ENCODE assay signal across 28 mouse cellular contexts in genomic region chr19:5986043-5986442, GRCm38 (mm10). TPM values are rescaled to one million over a fixed set of nuclear protein-coding genes. Genes with fewer than 3 reads are reported as not detected.
DNase-seq lines count a peak whose midpoint lies in the region; ATAC-seq and TF ChIP-seq lines count a peak whose summit lies in the region.
"Had no signal": no experiment of that assay in that cellular context is flagged by ENCODE, and none has a peak within 500 bp of the region (broad histone marks: within the 10 kb centered on the region; RNA-seq: fewer than 3 reads in every experiment).

Gene Slc22a20, minus strand, starts transcription at chr19:5986143.

- no peaks in the 10 kb centered on the region for H3K27me3 ChIP-seq in forebrain, embryonic 10.5 days (ENCODE audit: poor library complexity, severe bottlenecking)
- H3K27me3 ChIP-seq in forebrain, postnatal 0 days (ENCODE audit: insufficient read depth, low read length), result no peaks in the 10 kb centered on the region
- no peaks in the 10 kb centered on the region for H3K27me3 ChIP-seq in E14TG2a.4 (ENCODE audit: insufficient read depth, low read length)
- H3K27me3 ChIP-seq in limb, embryonic 10.5 days (ENCODE audit: low read depth, poor library complexity, severe bottlenecking), result no peaks in the 10 kb centered on the region
- no peaks in the 10 kb centered on the region for H3K27me3 ChIP-seq in heart, adult 2 months (ENCODE audit: control insufficient read depth, insufficient read depth, low read length)
- H3K27me3 ChIP-seq: CH12.LX; embryonic facial prominence, embryonic 12.5 days had no signal

- ATAC-seq in forebrain, postnatal 0 days, result no peak
- ATAC-seq: CD4-positive, CD25-positive, alpha-beta regulatory T cell, adult 4 months; forebrain, embryonic 14.5 days; forebrain, embryonic 16.5 days had no signal

- TF ChIP-seq EP300 in heart, adult 2 months (IDR thresholded peaks at IDR 0.05; ENCODE audit: insufficient read depth, low read depth, low read length), result no peak

- peak; percentile 8 for DNase-seq in embryo, embryonic 11 days
- DNase-seq in embryo, embryonic 10.5 days (ENCODE audit: low spot score), result no peak
- DNase-seq in forebrain, embryonic 10.5 days (ENCODE audit: extremely low spot score, low spot score), result no peak
- DNase-seq in forebrain, postnatal 0 days, result no peak
- no peak for DNase-seq in limb, embryonic 10.5 days (ENCODE audit: low spot score)
- no peak for DNase-seq in heart, adult 2 months
- DNase-seq: adrenal gland, adult 2 months; adrenal gland, postnatal 10 days; adrenal gland, postnatal 25 days; B cell, adult 2 months; cerebellum, adult 11 months; cerebellum, adult 18-20 months; cerebellum, adult 8-10 months; cerebellum, adult 9-11 months; cerebellum, postnatal 14 days; cerebellum, postnatal 36 days had no signal

- H3K4me3 ChIP-seq in forebrain, embryonic 10.5 days, result no peak within 1 kb of the TSS
- H3K4me3 ChIP-seq in forebrain, postnatal 0 days (ENCODE audit: low read depth, low read length), result no peak within 1 kb of the TSS
- H3K4me3 ChIP-seq in E14TG2a.4 (replicated peaks; ENCODE audit: low read length), result 0 out of 2 replicates have a peak within 1 kb of the TSS, but pooled peaks have one; percentile 32
- no peak within 1 kb of the TSS for H3K4me3 ChIP-seq in limb, embryonic 10.5 days
- H3K4me3 ChIP-seq in heart, adult 2 months, result no peak within 1 kb of the TSS
- H3K4me3 ChIP-seq: embryonic facial prominence, embryonic 12.5 days; forebrain, embryonic 12.5 days had no signal

- TF ChIP-seq CTCF in forebrain, postnatal 0 days (IDR thresholded peaks at IDR 0.05; ENCODE audit: low read depth), result no peak
- TF ChIP-seq CTCF in E14TG2a.4 (conservative IDR thresholded peaks at IDR 0.05; ENCODE audit: low read length), result no peak
- TF ChIP-seq CTCF in heart, adult 2 months (IDR thresholded peaks at IDR 0.05), result no peak

- H3K4me1 ChIP-seq in forebrain, embryonic 10.5 days, result peaks cover 26% of the 10 kb centered on the region
- no peaks in the 10 kb centered on the region; the same call in 1 of the 2 replicates for H3K4me1 ChIP-seq in forebrain, postnatal 0 days (ENCODE audit: insufficient read depth)
- peaks cover 59% of the 10 kb centered on the region for H3K4me1 ChIP-seq in E14TG2a.4 (replicated peaks; ENCODE audit: low read depth, low read length)
- H3K4me1 ChIP-seq in limb, embryonic 10.5 days, result peaks cover 27% of the 10 kb centered on the region
- no peaks in the 10 kb centered on the region for H3K4me1 ChIP-seq in heart, adult 2 months (ENCODE audit: control insufficient read depth, insufficient read depth, low read length)

- H3K36me3 ChIP-seq in forebrain, embryonic 10.5 days (replicated peaks), result no peaks in the 10 kb centered on the region
- H3K36me3 ChIP-seq in forebrain, postnatal 0 days (ENCODE audit: insufficient read depth), result no peaks in the 10 kb centered on the region
- peaks cover 10% of the 10 kb centered on the region for H3K36me3 ChIP-seq in E14TG2a.4 (ENCODE audit: insufficient read depth, low read length)
- H3K36me3 ChIP-seq in limb, embryonic 10.5 days, result no peaks in the 10 kb centered on the region
- H3K36me3 ChIP-seq in heart, adult 2 months (ENCODE audit: control insufficient read depth, insufficient read depth, low read length), result no peaks in the 10 kb centered on the region
- H3K36me3 ChIP-seq: embryonic facial prominence, embryonic 12.5 days; forebrain, embryonic 12.5 days had no signal

- WGBS in forebrain, embryonic 10.5 days, result 53% methylated on average over 4 of the region's 4 CpGs
- 50% methylated on average over 4 of the region's 4 CpGs for WGBS in forebrain, postnatal 0 days
- WGBS in limb, embryonic 10.5 days, result 42% methylated on average over 4 of the region's 4 CpGs
- 70% methylated on average over 4 of the region's 4 CpGs for WGBS in heart, adult 2 months

- H3K27ac ChIP-seq in forebrain, embryonic 10.5 days, result 0 out of 2 replicates have a peak within 1 kb of the TSS, but pooled peaks have one; percentile 30
- no peak within 1 kb of the TSS for H3K27ac ChIP-seq in forebrain, postnatal 0 days (ENCODE audit: low read depth, low read length)
- peak within 1 kb of the TSS; percentile 63; the same call in 1 of the 2 replicates for H3K27ac ChIP-seq in limb, embryonic 10.5 days
- no peak within 1 kb of the TSS for H3K27ac ChIP-seq in heart, adult 2 months
- H3K27ac ChIP-seq: embryonic facial prominence, embryonic 12.5 days; forebrain, embryonic 12.5 days had no signal

- no peaks in the 10 kb centered on the region for H3K9me3 ChIP-seq in forebrain, embryonic 10.5 days
- no peaks in the 10 kb centered on the region for H3K9me3 ChIP-seq in forebrain, postnatal 0 days (ENCODE audit: low read length)
- H3K9me3 ChIP-seq in E14TG2a.4 (ENCODE audit: low read length), result no peaks in the 10 kb centered on the region
- H3K9me3 ChIP-seq in limb, embryonic 10.5 days (replicated peaks), result no peaks in the 10 kb centered on the region
- H3K9me3 ChIP-seq: embryonic facial prominence, embryonic 12.5 days; forebrain, embryonic 12.5 days had no signal

- H3K4me2 ChIP-seq in forebrain, postnatal 0 days (ENCODE audit: low read depth), result no peak within 1 kb of the TSS
- H3K4me2 ChIP-seq: embryonic facial prominence, embryonic 12.5 days; forebrain, embryonic 12.5 days had no signal

- no peaks in the 10 kb centered on the region for H3K79me2 ChIP-seq in heart, adult 2 months (replicated peaks; ENCODE audit: control insufficient read depth, insufficient read depth, low read length)

- intact Hi-C loops in heart, adult 2 months (cut with DNase I), result no loop called here

- no peak within 1 kb of the TSS for H3K9ac ChIP-seq in forebrain, postnatal 0 days
- H3K9ac ChIP-seq in heart, adult 2 months (ENCODE audit: low read depth, low read length), result no peak within 1 kb of the TSS
- H3K9ac ChIP-seq: embryonic facial prominence, embryonic 12.5 days; forebrain, embryonic 12.5 days had no signal

- no peak for TF ChIP-seq POLR2A in heart, adult 2 months (IDR thresholded peaks at IDR 0.05; ENCODE audit: insufficient read depth, low read depth, low read length)

RNA-seq across cellular contexts. Expression of gene Slc22a20, which starts in this region (rescaled TPM):
- not detected in 2 replicates for polyA plus RNA-seq in forebrain, embryonic 10.5 days (2016; fragmentation: Nextera tagmentation; extraction: Ambion mirVana)
- not detected in 2 replicates for total RNA-seq in forebrain, postnatal 0 days (2014; rRNA removed)
- not detected in 2 replicates for polyA plus RNA-seq in forebrain, postnatal 0 days (2015; fragmentation: Nextera tagmentation; extraction: Ambion mirVana)
- not detected in 2 replicates for polyA plus RNA-seq in limb, embryonic 10.5 days (2016; fragmentation: Nextera tagmentation; extraction: Ambion mirVana)
- total RNA-seq in heart, adult 2 months (2021), result not detected
- not detected in 2 replicates for polyA plus RNA-seq in heart, adult 2 months (2012; rRNA removed)
- total RNA-seq: adrenal gland, adult 2 months; adrenal gland, postnatal 10 days; adrenal gland, postnatal 25 days; adrenal gland, postnatal 4 days; CH12.LX; common myeloid progenitor, adult 5-6 weeks; MEL had no signal
- polyA plus RNA-seq: adrenal gland, adult 2 months; brain, embryonic 14.5 days; CD4-positive, CD25-positive, alpha-beta regulatory T cell, adult 4 months; embryonic facial prominence, embryonic 12.5 days; embryonic facial prominence, embryonic 14.5 days; forebrain, embryonic 12.5 days; forebrain, embryonic 14.5 days; forebrain, embryonic 16.5 days had no signal

Comparison
In these comparisons a context has a peak if more than half of its experiments do, and no peak if none do; other contexts are left out.
1. H3K27ac ChIP-seq: peak in forebrain, embryonic 10.5 days (single experiment) and limb, embryonic 10.5 days (single experiment); none in forebrain, postnatal 0 days (single experiment) and heart, adult 2 months (single experiment).